Mouse (Mus musculus): ENCODE data around the gene E330009J07Rik. TPM values are rescaled to one million over a fixed set of nuclear protein-coding genes. Genes with fewer than 3 reads are reported as not detected.

E330009J07Rik gene
- total RNA-seq, 2 experiments from 2014 or later: 3.6 to 4.1 TPM

GRCm38 (mm10) chr6:40353360-40353759 is 82.6 kb downstream of the E330009J07Rik start:
- DNase-seq: no peak
- intact Hi-C loops (cut with DNase I): no loop called here

Other genes starting within 250 kb of the E330009J07Rik start
- gene Agk, start 111.0 kb downstream of the E330009J07Rik start, total RNA-seq (2021): 10 to 100 TPM; 17.9 to 18.1 TPM
- not detected for gene Wee2, start 3.0 kb upstream of the E330009J07Rik start, total RNA-seq (2021)
- gene Ssbp1, start 35.2 kb upstream of the E330009J07Rik start, total RNA-seq (2021): 10 to 100 TPM; 35.6 to 38.0 TPM
- not detected for gene Tas2r137, start 55.1 kb upstream of the E330009J07Rik start, total RNA-seq (2021)
- gene Tas2r108, start 57.4 kb upstream of the E330009J07Rik start, total RNA-seq (2021): not detected
- gene Prss37, start 83.4 kb upstream of the E330009J07Rik start, total RNA-seq (2021): not detected
- not detected for gene Olfr461, start 118.9 kb upstream of the E330009J07Rik start, total RNA-seq (2021)
- not detected for gene Olfr460, start 133.4 kb upstream of the E330009J07Rik start, total RNA-seq (2021)
- gene Clec5a, start 149.7 kb upstream of the E330009J07Rik start, total RNA-seq (2021): 1 to 10 TPM in 1 of 2 experiments, under 1 TPM in 1; 0.87 to 1.0 TPM
- not detected for gene Tas2r138, start 177.2 kb upstream of the E330009J07Rik start, total RNA-seq (2021)
- gene Mgam, start 192.7 kb upstream of the E330009J07Rik start, total RNA-seq (2021): under 1 TPM in 1 of 2 experiments, not detected in 1; 0.27 TPM

Data from heart, postnatal 36 days (tissue).